Mouse (Mus musculus) olfactory bulb, adult 2 months (tissue): ENCODE data around the gene Hoxd9.

Source experiments
- CTCF ChIP-seq: fragments of 200-500 bp; IDR thresholded peaks from 2 replicates; pipeline ENCODE4 v1.5.1; 2012; ENCODE audit warnings: low read depth, mild to moderate bottlenecking, low read length, moderate library complexity; ENCODE audit not compliant: insufficient read depth
- POLR2A ChIP-seq: fragments of 200-500 bp; IDR thresholded peaks from 2 replicates; pipeline ENCODE4 v1.6.1; 2012; ENCODE audit warnings: mild to moderate bottlenecking, low read depth, low read length, moderate library complexity; ENCODE audit not compliant: insufficient read depth

- TF ChIP-seq CTCF, result no peak
- no peak for TF ChIP-seq POLR2A
These were observed 17.9 kb upstream of the Hoxd9 start for GRCm38 (mm10) chr2:74679596-74679971.
